Mouse (Mus musculus) brain, embryonic 14.5 days (tissue): Measurements from ENCODE around the gene Hnrnpu.

Source experiments
- CTCF ChIP-seq: fragments of 200-500 bp; IDR thresholded peaks from 2 replicates; pipeline ENCODE4 v1.5.1; 2012; ENCODE audit warnings: inconsistent platforms, mild to moderate bottlenecking, moderate library complexity, borderline replicate concordance; ENCODE audit not compliant: insufficient read depth, insufficient read length; ENCODE audit errors: extremely low read depth
- POLR2A ChIP-seq: fragments of 200-500 bp; IDR thresholded peaks from 2 replicates; pipeline ENCODE4 v1.6.1; 2012; ENCODE audit warnings: mild to moderate bottlenecking, inconsistent platforms, borderline replicate concordance; ENCODE audit not compliant: poor library complexity, insufficient read depth, insufficient read length, severe bottlenecking; ENCODE audit errors: extremely low read depth

DNA sequence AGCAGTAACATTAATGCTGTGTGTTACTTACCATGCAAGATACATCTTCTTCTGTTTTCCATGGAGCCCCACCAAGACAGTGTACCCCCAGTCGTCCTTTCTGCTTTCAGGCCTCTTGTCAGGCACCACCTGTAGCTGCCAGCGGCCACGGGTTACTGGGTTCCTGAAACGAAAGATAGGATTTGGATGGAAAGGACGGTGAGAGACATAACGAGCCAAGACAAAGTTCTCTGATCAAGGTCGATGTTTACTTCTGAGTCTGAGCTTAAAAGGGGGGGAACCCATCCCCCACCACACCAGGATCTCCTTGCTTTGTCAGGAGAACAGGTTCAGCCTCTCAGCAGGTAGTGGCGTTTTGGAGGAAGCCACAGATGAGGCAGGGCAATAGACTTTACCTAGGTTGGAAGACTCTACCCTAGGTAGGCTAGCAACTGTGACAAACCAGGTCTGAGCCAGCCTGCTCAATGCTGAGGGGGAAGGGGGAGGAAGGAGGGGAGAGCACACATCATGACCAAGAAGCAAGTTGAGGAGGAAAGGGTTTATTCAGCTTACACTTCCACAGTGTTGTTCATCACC lies 49.9 kb downstream of the Hnrnpu start:
- TF ChIP-seq POLR2A, result no peak
- TF ChIP-seq CTCF, result no peak
